Mouse (Mus musculus) testis, adult 2 months (tissue): ENCODE data around the gene Tecpr2.

ENCODE experiments used
- CTCF ChIP-seq: fragments of 200-500 bp; IDR thresholded peaks from 2 replicates; pipeline ENCODE4 v1.5.1; 2012; ENCODE audit warnings: low read depth, mild to moderate bottlenecking, inconsistent platforms, low read length, moderate library complexity; ENCODE audit not compliant: control insufficient read depth, insufficient read depth, insufficient replicate concordance
- POLR2A ChIP-seq: fragments of 200-500 bp; IDR thresholded peaks from 2 replicates; pipeline ENCODE4 v1.6.1; 2012; ENCODE audit warnings: low read depth, mild to moderate bottlenecking, inconsistent platforms, low read length, moderate library complexity; ENCODE audit not compliant: control insufficient read depth

GRCm38 (mm10) chr12:110993226-110993625, 104.2 kb downstream of the Tecpr2 start:
- TF ChIP-seq CTCF, result no peak
- TF ChIP-seq POLR2A, result no peak
